Mouse (Mus musculus): ENCODE results near the gene 1700011M02Rik. TPM values are rescaled to one million over a fixed set of nuclear protein-coding genes. Genes with fewer than 3 reads are reported as not detected.
A peak's percentile ranks its signal among the peaks of the same experiment; 100 is the strongest.
"Not testable (repeated sequence)": the region's sequence is repeated elsewhere in the genome, so short reads cannot be mapped to it uniquely, and the experiment has no call there.

Gene 1700011M02Rik
- not detected for total RNA-seq (2021)

DNA sequence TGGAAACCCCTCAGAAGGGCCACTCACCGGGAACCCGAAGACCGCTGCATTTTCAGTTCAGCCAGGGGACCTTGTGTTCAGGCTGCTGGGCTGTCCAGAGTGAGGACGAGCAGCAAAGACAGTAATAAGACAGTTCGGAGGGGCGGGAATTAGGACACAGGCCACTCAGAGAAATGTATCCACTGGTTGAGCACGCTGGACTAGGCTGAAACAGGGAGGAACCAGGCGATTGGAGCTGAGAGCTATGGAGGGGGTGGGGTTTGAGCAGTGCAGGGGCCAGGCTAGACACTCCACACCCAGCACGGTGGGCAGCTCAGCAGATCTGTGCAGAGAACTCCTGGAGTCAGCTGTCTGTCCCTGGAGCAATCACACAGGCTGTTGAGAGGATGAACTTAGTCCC, at the start of gene 1700011M02Rik, which contains the start of gene Dmrtc1a:
Gene 1700011M02Rik (plus strand): TSS at position 319 of the 400 bp plus-strand sequence.
Gene Dmrtc1a (minus strand): TSS at position 101 of the 400 bp plus-strand sequence.
- intact Hi-C loops (cut with DNase I) = not testable (repeated sequence)

DNA sequence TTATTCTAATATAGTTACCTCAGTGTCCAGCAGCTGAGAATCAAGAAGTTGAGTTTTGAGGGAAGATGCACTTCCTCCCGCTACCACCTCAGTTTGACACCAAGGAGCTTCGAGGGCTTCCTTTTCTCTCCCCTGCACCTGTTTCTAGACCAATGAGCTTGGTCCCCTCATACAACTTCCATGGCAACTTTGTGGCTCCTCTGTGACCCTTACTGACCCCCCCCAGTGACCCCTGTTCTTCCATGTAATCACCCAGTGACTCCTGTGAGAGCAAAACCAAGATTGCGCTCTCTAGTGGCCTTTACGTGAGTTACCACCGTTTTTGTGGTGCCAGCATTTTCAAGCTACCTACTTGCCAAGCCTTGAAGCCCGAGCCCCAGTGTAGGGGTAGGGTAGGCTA, 40.8 kb upstream of the 1700011M02Rik start, which contains the start of gene 1700031F05Rik:
Gene 1700031F05Rik (minus strand): TSS at position 101 of the 400 bp plus-strand sequence.
- DNase-seq = no peak
- intact Hi-C loops (cut with DNase I) = no loop called here

More for the DNA sequence above, at the start of gene 1700011M02Rik, which contains the start of gene Dmrtc1a:
- not testable (repeated sequence) for DNase-seq

DNA sequence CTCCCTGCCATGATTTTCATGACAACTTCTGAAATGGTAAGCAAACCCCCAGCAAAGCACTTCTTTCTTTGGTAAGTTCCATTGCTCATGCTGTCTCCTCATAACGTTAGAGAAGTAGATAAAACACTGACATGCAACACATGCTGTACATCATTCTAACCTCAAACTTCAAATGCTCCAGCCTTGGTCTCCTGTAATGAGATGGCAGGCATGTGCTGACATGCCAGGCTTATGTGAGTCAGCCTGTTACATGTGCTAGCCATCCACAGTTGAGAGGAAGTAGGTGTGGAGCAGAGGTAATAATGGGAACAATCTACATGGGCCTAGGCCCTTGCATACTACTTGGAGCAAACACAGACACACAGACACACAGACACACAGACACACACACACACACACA, 6.1 kb downstream of the 1700011M02Rik start:
- intact Hi-C loops (cut with DNase I); DNase-seq: not testable (repeated sequence)

DNA sequence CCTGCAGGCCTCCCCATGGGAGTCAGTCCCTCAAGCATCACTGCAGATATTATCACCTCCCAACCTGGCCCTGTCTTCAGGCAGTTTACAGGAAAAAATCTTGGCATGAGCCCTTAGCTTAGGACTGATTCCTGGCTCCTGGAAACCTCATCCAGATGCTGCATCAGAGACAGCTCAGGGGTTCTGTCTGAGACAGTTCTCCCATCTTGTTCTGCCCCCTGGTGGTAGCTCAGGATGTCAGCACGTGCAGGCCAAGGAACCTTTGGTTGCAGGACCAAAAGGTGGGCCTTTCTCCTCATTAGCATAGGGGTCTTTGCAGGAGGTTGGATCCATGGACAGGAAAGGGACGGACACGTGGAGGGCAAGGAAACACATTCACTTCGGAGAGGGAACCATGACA, 18.0 kb downstream of the 1700011M02Rik start:
- intact Hi-C loops (cut with DNase I) = not testable (repeated sequence)
- peak; percentile 16 to 35 for DNase-seq

DNA sequence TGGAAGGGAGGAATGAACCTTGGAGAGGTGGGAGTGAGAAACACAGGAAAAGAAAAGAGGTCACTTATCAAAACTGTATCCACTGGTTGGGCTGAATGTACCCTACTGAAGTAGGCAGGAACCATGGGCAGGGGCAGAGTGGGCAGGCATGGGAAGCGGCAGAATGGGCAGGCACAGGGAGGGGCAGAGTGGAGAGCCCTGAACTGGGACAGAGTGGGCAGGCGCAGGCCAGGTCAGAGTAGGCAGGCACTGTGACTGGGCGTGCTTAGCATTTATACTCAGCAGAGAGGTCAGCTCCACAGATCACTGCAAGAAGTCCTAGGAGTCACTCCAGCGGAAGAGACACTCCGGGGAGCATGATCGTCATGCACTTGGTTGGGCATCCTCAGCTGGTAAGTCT, 19.4 kb downstream of the 1700011M02Rik start, which contains the start of gene 1700018G05Rik:
Gene 1700018G05Rik (plus strand): TSS at position 301 of the 400 bp plus-strand sequence.
- intact Hi-C loops (cut with DNase I) = loop anchor here (2.0 kb wide), 1 partner anchor 241 kb away; the partner anchor contains the start of gene Gm3880
- DNase-seq = not testable (repeated sequence)

DNA sequence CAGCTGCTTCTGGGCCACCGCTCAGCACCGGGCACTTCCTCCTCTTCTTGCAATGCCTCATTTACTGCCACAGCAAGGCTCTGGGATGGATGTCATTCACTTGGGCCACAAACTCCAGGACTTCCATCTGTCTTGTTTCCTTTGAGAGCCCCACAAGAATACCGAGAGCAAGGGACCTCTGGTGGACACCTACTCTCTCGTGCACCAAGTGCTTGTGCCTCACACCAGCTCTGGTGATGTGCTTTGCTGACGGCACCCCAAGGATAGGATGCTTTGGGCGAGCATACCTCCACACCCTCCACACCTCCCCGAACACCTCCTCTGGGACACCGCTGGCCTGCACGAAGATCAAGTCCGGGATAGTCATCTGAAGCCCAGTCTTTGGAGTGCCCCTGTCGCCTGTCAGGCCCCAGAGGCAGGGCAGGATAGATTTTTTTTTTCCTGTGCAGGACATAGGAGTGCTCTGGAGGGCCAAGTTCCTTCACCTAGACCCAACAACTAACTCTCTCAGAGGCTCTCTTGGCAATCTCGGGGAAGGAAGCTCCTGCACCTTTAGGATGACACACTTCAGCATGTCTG, 24.4 kb downstream of the 1700011M02Rik start:
- DNase-seq = no peak
- intact Hi-C loops (cut with DNase I) = no loop called here

DNA sequence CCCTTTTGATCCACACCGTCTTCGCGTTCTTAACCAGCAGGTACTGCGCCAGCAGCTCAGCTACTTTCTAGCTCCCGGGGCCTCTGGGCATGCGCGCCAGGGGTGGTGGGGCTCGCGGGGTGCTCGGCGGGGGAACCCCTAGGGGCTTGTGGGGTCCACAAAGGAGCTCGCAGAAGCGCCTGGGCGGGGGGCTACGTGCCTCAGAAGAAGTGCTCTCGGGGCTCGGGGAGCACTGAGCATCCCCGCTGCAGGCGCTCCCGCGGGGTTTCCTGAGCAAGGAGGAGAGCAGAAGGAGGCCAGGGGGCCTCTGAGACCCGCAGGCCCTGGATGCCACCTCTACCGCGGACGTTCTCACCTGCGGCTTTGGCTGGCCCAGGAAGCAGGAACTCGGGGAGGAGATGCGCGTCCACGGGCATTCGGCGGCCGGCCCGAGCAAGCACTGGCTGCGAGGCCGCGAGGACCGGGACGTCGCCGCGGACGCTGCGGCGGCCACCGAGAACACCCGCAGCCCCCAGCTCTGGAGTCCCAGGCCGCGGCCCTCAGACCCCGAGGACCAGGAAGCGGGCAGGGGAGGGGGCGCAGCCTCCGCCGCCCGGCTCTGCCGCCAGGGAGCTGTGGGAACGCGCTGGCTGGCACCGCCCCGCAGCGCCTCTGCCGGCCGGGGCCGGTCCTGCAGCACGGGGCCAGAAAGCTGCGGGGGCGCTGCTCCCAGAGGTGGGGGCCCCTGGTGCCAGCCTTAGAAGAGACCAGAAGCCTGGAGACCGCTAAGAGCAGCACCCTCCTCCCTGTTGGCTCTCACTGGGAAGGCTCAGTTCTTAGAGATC, 25.1 kb downstream of the 1700011M02Rik start:
- intact Hi-C loops (cut with DNase I) = no loop called here
- peak; percentile 15 to 47 for DNase-seq

DNA sequence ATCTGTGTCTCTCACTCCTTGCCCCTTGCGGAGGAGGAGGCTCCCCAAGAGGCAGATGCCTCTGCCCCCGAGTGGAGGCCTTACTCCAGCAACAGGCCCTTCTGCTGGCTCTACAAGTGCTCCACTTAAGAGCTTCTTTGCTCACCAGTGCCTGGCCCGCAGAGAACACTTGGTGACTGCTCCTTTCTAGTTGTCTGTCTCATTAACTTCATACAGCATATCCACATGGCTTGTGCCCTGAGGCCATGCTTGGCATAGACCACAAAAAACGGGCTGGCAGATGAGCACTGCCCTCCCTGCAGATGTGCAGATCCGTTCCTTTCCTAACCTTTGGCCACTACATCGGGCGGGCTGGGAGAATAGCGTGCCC, 25.7 kb downstream of the 1700011M02Rik start:
- no peak for DNase-seq
- intact Hi-C loops (cut with DNase I) = no loop called here

DNA sequence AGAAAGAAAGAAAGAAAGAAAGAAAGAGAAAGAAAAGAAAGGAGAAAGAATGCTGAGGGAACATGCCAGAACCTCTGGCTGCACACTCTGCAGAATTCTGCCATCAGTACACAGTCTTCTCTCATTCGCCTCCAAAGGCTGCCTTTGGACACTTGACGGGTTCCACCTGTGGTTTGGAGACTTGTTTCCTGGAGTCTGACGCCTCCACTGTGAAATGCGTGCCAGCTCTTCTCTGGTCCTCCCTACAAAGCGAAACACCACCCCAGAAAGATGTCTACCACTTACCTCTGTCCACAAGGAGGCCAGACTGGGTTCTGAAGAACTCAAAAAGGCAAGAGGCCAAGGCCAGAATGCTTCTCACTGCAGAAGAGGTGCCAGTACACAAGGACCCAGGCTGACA, 28.0 kb downstream of the 1700011M02Rik start:
- intact Hi-C loops (cut with DNase I) = no loop called here
- peak; percentile 6 to 32 for DNase-seq

DNA sequence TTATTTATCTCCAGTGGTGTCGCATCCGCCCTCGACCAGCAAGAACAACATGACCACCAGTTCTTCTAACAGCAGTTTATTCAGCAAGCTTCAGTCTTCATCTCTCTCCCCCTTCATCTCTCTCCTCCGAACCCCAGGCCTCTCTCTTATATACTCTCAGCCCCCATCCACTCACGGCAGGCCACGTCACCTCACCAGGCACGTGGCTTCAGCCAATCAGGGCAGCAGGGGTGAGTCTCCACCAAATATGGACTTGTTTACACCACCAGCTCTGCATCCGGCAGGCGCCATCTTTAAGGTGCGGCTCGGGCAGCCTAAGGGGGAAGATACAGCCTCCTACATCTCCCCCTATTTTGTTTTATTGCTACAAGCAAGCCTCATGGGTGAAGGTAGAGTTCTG, 41.4 kb downstream of the 1700011M02Rik start:
- intact Hi-C loops (cut with DNase I); DNase-seq: not testable (repeated sequence)

DNA sequence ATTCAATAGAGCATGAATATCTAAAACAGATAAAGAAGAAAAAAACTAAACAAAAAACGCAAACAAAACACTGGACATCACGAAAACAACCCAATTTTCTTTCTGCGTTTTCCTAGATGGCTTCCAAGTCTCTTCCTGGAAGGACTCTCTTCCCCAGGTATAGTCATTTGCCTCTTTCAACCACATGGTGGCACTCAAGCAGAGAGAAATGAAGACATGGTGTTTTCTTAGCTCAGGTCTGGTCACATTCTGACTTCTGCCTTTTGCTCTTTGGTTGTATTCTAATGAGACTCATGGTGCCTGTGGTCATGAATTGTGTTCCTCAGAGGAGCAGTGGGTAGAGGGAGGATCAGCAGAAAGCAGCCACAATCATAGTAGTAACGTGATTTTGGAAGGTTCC, 50.2 kb downstream of the 1700011M02Rik start:
- intact Hi-C loops (cut with DNase I) = loop anchor here (5.0 kb wide), 1 partner anchor 483 kb away; no protein-coding TSS in a partner anchor

More for the DNA sequence above, 50.2 kb downstream of the 1700011M02Rik start:
- DNase-seq = peak; percentile 8 to 37

Other genes starting within 250 kb of the 1700011M02Rik start
- not detected for gene Gm3880, start 221.9 kb upstream of the 1700011M02Rik start, total RNA-seq (2021)
- not detected for gene Gm9112, start 201.3 kb upstream of the 1700011M02Rik start, total RNA-seq (2021)
- gene Dmrtc1b, start 201.0 kb upstream of the 1700011M02Rik start, total RNA-seq (2021) = not detected
- not detected for gene Dmrtc1c1, start 105.9 kb upstream of the 1700011M02Rik start, total RNA-seq (2021)
- gene Dmrtc1c2, start 54.3 kb upstream of the 1700011M02Rik start, total RNA-seq (2021) = not detected
- gene 1700031F05Rik, start 40.9 kb upstream of the 1700011M02Rik start, total RNA-seq (2021) = not detected
- gene Dmrtc1a, start 218 bp upstream of the 1700011M02Rik start, total RNA-seq (2021) = under 1 TPM in 1 of 2 experiments, not detected in 1; 0.34 TPM
- gene 1700018G05Rik, start 19.5 kb downstream of the 1700011M02Rik start, total RNA-seq (2021) = not detected